Mouse (Mus musculus) liver, adult 2 months (tissue): ENCODE results near the gene Stat4.

Experiments used
- CTCF ChIP-seq: fragments of 200-500 bp; IDR thresholded peaks from 2 replicates; pipeline ENCODE4 v1.5.1; 2011; ENCODE audit warnings: low read depth, low read length, control low read depth
- POLR2A ChIP-seq: fragments of 200-500 bp; IDR thresholded peaks from 2 replicates; pipeline ENCODE4 v1.6.1; 2011; ENCODE audit warnings: low read length, control low read depth; ENCODE audit not compliant: insufficient read depth; ENCODE audit errors: extremely low read depth

DNA sequence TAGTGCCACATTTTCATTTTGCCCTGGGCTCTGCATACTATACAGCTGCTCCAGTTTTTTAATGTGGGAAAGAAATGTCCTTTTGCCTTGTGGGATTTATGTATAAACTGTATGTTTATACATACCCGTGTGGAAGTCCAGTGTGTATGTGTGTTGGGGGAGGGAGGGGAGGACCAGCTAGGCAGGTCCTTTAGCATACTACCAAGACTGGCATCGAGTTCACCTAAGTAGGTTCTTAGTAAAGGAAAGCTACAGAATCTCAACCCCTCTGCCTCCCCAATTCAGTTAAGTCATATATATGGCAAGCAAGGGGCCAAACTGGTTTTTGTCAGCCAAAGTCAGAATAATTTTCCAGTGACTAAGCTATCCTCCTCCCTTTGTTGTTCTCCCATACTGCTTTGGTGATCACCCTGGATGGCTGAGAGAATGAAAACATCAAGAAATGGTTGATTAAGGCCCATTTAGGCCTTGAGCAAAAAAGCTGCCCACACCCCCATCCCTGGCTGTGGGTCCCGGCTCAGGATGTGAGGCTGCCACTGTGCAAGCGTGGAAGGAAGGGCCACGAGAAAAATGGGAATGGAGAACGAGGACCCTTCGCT, 126.2 kb downstream of the Stat4 start:
- TF ChIP-seq CTCF (no peak), POLR2A (no peak)
